Mouse (Mus musculus) kidney, embryonic 16.5 days (tissue): Measurements from ENCODE around the gene Sec16a. TPM values are rescaled to one million over a fixed set of nuclear protein-coding genes. Genes with fewer than 3 reads are reported as not detected.
A peak's percentile ranks its signal among the peaks of the same experiment; 100 is the strongest.

Experiments
- ATAC-seq: fragments of 200-750 bp; cut with Nextera tagmentation; 2 replicates; pipeline ENCODE4 v1.8.0; 2017; ENCODE audit warnings: moderate TSS enrichment; ENCODE audit not compliant: low FRiP score, low TSS enrichment
- H3K27ac ChIP-seq: fragments of 300-500 bp; sonication (generic); 2 replicates; pipeline ENCODE4 v1.5.1; 2014; ENCODE audit warnings: low read length
- H3K27me3 ChIP-seq: fragments of 300-500 bp; sonication (generic); 2 replicates; pipeline ENCODE4 v1.6.1; 2014; ENCODE audit warnings: low read length, control low read depth, mixed read lengths; ENCODE audit not compliant: insufficient read depth
- H3K36me3 ChIP-seq: fragments of 300-500 bp; sonication (generic); 2 replicates; pipeline ENCODE4 v1.6.1; 2014; ENCODE audit warnings: low read length, control low read depth, mixed read lengths; ENCODE audit not compliant: insufficient read depth
- H3K4me1 ChIP-seq: fragments of 300-500 bp; sonication (generic); 2 replicates; pipeline ENCODE4 v1.6.1; 2014; ENCODE audit warnings: low read length, control low read depth, mixed read lengths; ENCODE audit not compliant: insufficient read depth
- H3K4me2 ChIP-seq: fragments of 300-500 bp; sonication (generic); replicated peaks from 2 replicates; pipeline ENCODE4 v1.6.1; 2014; ENCODE audit warnings: low read depth, low read length
- H3K4me3 ChIP-seq: fragments of 300-500 bp; sonication (generic); 2 replicates; pipeline ENCODE4 v1.5.1; 2014; ENCODE audit warnings: mild to moderate bottlenecking, low read length
- H3K9ac ChIP-seq: fragments of 300-500 bp; sonication (generic); replicated peaks from 2 replicates; pipeline ENCODE4 v1.6.1; 2014; ENCODE audit warnings: low read length
- H3K9me3 ChIP-seq: fragments of 300-500 bp; sonication (generic); 2 replicates; pipeline ENCODE4 v1.6.1; 2016; ENCODE audit warnings: low read length, control low read depth
- WGBS: fragments of 180-500 bp; shearing (Covaris S2); extraction: QIAGEN DNeasy Blood & Tissue Kit; methylation state at CpG from one replicate; pipeline ENCODE4 v1.1.7; 2014; 5-methylcytosine and 5-hydroxymethylcytosine counted together
- polyA plus RNA-seq: library from polyadenylated mRNA; unstranded; fragments of >200 nt; fragmentation: Nextera tagmentation; extraction: Ambion mirVana; gene quantifications from 2 replicates; pipeline ENCODE4 v1.2.1, GENCODE M21; 2015

Gene Sec16a
- polyA plus RNA-seq: 27.6 and 28.6 TPM in 2 replicates

DNA sequence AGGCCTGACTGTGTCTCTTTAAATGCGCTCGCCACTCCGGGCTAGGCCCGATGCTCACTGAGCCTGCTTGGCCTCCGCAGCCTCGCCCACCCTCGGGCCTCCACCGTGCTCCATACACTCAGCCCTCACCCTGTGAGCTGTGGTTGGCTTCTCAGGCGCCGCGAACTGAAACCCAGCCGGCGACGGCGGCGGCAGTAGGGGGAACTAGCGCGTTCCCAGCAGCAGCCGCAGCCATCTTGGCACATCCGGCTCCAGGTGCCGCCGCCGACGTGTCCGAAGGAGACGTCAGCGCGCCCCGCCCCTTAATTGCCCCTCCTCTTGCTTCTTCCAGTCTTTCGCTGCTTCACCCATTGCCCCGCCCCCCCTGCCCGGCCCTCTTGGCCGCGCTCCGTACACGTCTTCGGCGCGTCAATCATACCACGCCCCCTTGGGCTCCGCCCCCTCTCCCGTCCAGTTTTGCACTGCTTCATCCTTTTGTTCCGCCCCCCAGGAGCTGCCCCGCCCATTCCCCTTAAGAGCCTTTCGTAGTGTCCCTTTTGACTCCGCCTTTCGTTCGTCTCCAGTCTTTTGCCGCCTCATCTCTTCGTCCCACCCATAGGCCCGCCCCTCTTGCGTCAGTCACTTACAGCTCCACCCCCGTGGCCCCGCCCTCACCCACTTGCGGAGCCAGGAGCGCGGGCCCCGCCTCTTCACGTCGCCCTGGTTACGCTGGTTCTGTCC lies at the start of gene Sec16a:
Gene Sec16a, minus strand, starts transcription at position 271 of the 720 bp plus-strand sequence.
- ATAC-seq: peak; percentile 93
- under 1% methylated on average over 60 of the region's 61 CpGs for WGBS
- Histone ChIP-seq H3K4me2 (peak within 1 kb of the TSS; percentile 92), H3K4me1 (peaks cover 29% of the 10 kb centered on the region), H3K27me3 (no peaks in the 10 kb centered on the region), H3K9ac (peak within 1 kb of the TSS; percentile 93), H3K9me3 (no peaks in the 10 kb centered on the region), H3K27ac (peak within 1 kb of the TSS; percentile 88), H3K4me3 (peak within 1 kb of the TSS; percentile 68), H3K36me3 (peaks cover 16% of the 10 kb centered on the region)

DNA sequence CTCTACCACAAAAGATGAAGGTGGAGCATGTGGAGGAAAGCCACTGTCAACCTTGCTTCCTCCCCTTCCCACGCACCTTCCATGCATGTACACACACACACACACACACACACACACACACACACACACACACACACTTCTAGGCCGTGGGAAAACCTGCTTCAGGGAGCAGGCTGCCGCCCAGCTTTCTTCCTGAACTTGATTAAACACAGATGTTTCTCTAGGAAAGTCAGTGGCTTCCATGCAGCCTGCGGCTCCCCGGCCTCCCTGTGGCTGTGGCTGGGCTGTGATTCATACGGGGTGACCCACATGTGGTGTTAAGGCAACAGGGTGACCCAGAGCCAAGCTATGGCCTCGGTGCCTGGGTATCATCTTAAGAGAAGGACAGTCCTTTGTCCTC lies 49.4 kb upstream of the Sec16a start:
- Histone ChIP-seq H3K4me2 (peak overlapping the region; percentile 36; the same call in 1 of the 2 replicates), H3K9ac (peak overlapping the region; percentile 43; the same call in 1 of the 2 replicates), H3K9me3 (no peaks in the 10 kb centered on the region), H3K36me3 (peaks cover 9% of the 10 kb centered on the region; the same call in 1 of the 2 replicates), H3K4me3 (peak overlapping the region; percentile 2; the same call in 1 of the 2 replicates), H3K27ac (peak overlapping the region; percentile 86), H3K27me3 (no peaks in the 10 kb centered on the region), H3K4me1 (peaks cover 98% of the 10 kb centered on the region)
- 13% methylated on average over 7 of the region's 7 CpGs for WGBS
- no peak for ATAC-seq

DNA sequence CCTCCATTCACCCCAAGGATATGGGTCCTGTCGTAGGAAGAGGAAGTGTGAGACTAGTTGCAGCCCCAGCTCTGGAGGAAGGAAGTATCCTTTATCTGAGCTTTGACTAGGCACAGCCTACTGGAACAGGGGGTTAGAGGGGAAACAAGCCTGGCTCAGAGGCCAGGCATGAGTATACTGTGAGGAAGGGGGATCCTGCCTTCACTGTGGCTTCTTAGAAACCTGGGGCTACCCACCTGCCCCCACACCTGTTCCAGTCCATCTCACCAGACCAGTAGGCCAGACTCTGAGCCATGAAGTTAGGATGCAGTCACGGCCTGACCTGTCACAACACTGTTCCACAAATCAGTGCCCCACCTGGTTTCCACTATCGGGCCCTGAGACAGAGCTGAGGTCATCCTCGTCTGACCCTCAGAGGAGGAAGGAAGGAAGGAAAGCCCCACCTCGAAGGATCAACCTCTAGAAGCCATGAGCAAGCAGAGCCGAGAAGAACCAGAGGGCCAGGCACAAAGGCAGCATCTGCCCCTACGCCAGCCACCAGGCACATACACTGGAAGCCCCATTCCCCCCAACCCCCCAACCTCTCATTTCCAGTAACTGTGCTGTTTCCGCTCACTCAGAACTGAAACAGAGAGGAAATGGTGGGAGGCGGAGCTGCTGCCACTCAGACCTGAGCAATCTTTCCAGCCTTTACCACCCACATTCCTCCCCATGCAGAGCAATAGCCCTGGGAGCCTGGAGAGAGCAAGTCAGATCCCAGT lies 48.2 kb upstream of the Sec16a start:
- peak; percentile 24; the same call in 1 of the 2 replicates for ATAC-seq

DNA sequence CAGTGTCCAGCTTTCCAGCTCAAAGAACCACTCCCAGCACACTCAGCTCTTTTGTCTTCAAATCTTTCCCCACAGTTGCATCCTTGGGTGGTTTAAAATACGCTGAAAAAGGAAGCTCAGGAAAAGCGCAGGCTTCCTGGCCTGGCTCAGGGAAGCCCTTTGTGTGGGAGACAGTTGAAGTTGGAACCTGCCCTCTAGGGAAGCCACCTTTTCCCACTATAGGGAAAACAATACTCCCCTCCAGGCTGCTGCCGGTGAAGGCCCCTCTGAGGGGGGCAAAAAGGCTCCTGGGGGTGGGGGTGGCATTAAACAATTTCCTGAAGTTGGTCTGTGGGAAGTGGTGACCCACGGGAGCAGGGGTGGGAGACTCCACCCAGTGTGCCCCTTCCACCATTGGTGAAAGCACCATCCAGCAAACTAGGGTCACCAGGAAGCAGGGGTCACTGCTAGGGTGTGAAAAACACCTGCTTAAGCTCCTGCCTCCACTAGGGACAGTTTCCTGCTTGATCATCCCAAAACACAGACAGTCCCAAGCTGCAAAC lies 45.8 kb upstream of the Sec16a start:
- Histone ChIP-seq H3K4me1 (peaks cover 99% of the 10 kb centered on the region), H3K4me3 (no peak overlapping the region), H3K9ac (peak overlapping the region; percentile 0; the same call in 1 of the 2 replicates), H3K36me3 (no peaks in the 10 kb centered on the region), H3K27me3 (no peaks in the 10 kb centered on the region), H3K4me2 (0 out of 2 replicates have a peak overlapping the region, but pooled peaks have one; percentile 5), H3K9me3 (no peaks in the 10 kb centered on the region), H3K27ac (peak overlapping the region; percentile 91)
- WGBS: 21% methylated on average over 4 of the region's 4 CpGs
- ATAC-seq: no peak

More for the DNA sequence above, 48.2 kb upstream of the Sec16a start:
- no peaks in the 10 kb centered on the region for H3K27me3 ChIP-seq
- H3K4me3 ChIP-seq: peak overlapping the region; percentile 13; the same call in 1 of the 2 replicates
- peak overlapping the region; percentile 36 for H3K4me2 ChIP-seq
- peak overlapping the region; percentile 43 for H3K9ac ChIP-seq
- peak overlapping the region; percentile 86 for H3K27ac ChIP-seq
- H3K9me3 ChIP-seq: no peaks in the 10 kb centered on the region
- H3K36me3 ChIP-seq: peaks cover 4% of the 10 kb centered on the region; the same call in 1 of the 2 replicates
- WGBS: 13% methylated on average over 9 of the region's 9 CpGs
- H3K4me1 ChIP-seq: peaks cover 98% of the 10 kb centered on the region

DNA sequence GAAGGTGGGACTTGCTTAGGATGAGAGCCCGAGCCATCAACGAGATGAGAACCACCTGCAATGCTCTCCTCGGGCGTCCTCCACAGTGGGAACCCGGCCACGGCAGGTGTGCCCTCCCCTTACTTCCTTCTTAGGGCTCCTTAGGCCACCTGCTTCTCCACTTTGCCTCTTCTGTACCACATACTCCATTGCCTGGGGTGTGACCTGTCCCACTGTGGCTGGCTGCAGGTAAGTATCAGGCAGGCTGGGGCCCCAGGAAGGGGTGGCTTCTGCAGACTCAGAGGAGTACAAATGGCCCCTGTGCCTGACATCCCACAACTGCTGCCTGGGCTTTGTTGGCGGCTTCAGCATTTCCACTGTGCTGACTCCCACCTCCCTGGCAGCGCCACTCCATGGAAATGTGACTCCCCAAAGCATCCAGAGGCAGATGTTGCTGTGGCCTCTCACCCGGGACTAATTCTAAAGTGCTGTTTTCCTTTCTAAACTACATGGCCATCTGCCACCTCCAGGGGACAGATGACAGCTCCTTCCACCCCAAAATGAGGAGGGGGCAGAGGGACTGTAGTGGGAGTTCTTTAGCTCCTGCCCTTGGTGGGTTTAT lies 43.6 kb upstream of the Sec16a start:
- Histone ChIP-seq H3K4me2 (peak overlapping the region; percentile 19), H3K4me3 (no peak overlapping the region), H3K27me3 (no peaks in the 10 kb centered on the region), H3K36me3 (peaks cover 18% of the 10 kb centered on the region), H3K27ac (peak overlapping the region; percentile 91), H3K9me3 (no peaks in the 10 kb centered on the region), H3K9ac (peak overlapping the region; percentile 35; the same call in 1 of the 2 replicates), H3K4me1 (peaks cover 100% of the 10 kb centered on the region)
- ATAC-seq: no peak
- WGBS: 22% methylated on average over 9 of the region's 9 CpGs

DNA sequence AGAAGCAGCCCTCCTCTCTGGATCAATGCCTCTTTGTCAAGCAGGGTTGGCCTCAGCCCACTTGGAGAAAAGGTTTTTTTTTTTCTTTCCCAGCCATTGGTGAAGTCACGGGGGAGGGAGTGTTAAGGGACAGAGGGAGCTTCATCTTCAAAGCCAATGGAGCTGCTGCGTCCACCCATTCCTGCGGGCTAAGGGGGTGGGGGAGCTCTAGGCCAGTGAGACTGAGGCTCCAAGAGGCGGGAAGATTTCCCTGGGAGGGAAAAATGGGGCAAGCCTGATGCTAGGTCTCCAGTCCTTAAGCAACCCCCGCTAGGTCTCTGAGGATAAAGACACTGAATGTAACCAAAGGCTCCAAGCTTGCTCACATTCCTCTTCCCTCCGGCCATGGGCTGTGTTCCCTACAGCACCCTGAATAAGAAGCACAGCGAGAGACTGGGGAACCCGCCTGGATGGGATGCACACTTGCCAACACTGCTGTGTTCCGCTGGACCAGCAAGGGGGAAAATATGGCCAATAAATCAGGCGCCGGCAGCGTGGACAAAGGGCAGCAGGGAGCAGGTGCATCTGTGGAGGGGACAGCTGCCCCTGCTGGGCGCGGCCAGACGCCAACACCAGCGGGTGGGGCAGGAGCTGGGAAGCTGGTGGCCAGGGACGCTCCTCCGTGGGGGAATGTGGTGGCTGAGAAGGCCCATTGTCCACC lies 42.5 kb upstream of the Sec16a start:
- peaks cover 100% of the 10 kb centered on the region for H3K4me1 ChIP-seq
- no peaks in the 10 kb centered on the region for H3K9me3 ChIP-seq
- H3K27ac ChIP-seq: peak overlapping the region; percentile 91
- H3K4me3 ChIP-seq: no peak overlapping the region
- H3K36me3 ChIP-seq: peaks cover 23% of the 10 kb centered on the region
- H3K27me3 ChIP-seq: no peaks in the 10 kb centered on the region
- ATAC-seq: no peak; the same call in 1 of the 2 replicates
- H3K4me2 ChIP-seq: peak overlapping the region; percentile 22
- 15% methylated on average over 18 of the region's 18 CpGs for WGBS
- H3K9ac ChIP-seq: peak overlapping the region; percentile 43

DNA sequence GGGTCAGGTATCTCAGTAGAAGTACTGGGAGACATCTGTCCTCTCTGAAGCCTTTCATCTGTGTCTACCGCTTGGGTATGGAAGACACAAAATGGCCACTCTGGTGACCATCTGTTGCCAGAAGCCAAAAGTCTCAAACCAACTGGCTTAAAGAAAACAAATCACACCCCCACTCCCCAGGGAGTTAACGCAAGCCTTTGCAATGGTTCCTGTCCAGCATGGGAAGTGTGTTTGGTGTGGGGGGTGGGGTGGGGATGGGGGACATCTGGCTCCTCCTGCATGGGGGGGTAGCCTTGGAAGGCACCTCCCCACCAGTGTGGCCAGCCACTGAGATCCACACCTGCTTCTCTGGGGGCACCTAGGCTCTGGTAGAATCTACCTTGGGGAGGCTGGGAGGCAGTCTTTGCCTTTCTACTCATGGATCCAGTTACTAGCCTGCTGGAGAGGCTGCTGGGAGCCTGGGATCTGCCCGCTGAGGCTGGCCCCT lies 41.9 kb upstream of the Sec16a start:
- peaks cover 26% of the 10 kb centered on the region for H3K36me3 ChIP-seq
- H3K4me3 ChIP-seq: no peak overlapping the region
- 13% methylated on average over 3 of the region's 3 CpGs for WGBS
- no peaks in the 10 kb centered on the region for H3K9me3 ChIP-seq
- H3K4me2 ChIP-seq: peak overlapping the region; percentile 22
- H3K4me1 ChIP-seq: peaks cover 100% of the 10 kb centered on the region
- no peaks in the 10 kb centered on the region for H3K27me3 ChIP-seq
- no peak for ATAC-seq
- peak overlapping the region; percentile 91 for H3K27ac ChIP-seq
- peak overlapping the region; percentile 43 for H3K9ac ChIP-seq

DNA sequence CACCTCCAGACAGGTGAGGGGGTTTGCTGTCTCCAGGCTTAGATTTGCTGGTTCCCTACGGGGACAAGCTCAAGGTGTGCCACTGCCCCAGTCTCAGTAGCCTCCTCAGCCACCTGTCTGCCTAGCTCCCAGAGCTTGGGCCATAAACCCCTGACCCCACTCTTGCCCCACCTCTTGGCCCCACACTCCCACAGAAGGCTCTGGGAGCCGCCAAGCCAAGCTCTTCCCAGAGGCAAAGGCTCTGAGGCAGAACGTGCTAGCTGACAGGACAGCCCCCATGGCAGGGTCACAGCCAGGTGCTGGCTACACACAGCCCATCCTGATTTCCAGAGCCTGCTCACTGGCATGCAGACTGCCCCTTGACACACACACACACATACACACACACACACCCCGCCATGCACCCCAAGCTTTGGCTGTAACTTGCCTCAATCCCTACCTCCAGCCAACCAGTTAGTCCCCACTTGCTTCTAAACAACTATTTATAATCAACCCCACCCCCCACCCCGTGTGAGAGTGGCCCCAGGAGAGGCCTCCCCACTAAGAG lies 41.3 kb upstream of the Sec16a start:
- WGBS: 9% methylated on average over 5 of the region's 5 CpGs
- Histone ChIP-seq H3K4me3 (no peak overlapping the region), H3K9me3 (no peaks in the 10 kb centered on the region), H3K27ac (peak overlapping the region; percentile 91), H3K4me1 (peaks cover 100% of the 10 kb centered on the region), H3K4me2 (peak overlapping the region; percentile 22), H3K36me3 (peaks cover 31% of the 10 kb centered on the region), H3K27me3 (no peaks in the 10 kb centered on the region), H3K9ac (peak overlapping the region; percentile 33)
- peak; percentile 50 for ATAC-seq
